Mouse (Mus musculus) lung, postnatal 14 days (tissue): Measurements from ENCODE around the gene Tom1.
A peak's percentile ranks its signal among the peaks of the same experiment; 100 is the strongest.

Experiments used
- DNase-seq: peaks from one replicate; pipeline ENCODE4 v3.0.0; 2021

Tom1 gene

GRCm38 (mm10) chr8:75093399-75094156 lies 60.1 kb downstream of the Tom1 start, which contains the start of gene Hmox1:
Gene Hmox1, plus strand, starts transcription at chr8:75093621.
- DNase-seq, result peak; percentile 95

DNA sequence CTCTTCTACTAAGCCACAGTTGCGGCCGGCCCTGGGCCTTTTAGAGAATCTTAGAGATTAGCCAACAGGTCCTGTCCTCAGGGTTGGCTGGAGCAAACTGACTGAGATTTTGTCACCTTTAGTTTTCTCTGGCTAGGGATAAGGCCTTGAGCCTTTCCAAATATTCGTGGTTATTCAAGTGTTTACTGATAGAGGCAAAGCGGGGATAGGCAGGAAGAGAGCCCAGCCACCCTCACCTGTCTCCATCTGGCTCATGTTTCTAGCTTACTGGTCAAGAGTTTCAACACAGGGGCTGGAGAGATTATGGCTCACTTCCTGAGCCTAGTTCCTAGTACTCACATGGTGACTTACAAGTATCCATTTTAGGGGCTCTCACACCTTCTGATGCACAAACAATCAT lies 69.5 kb downstream of the Tom1 start:
- no peak for DNase-seq

DNA sequence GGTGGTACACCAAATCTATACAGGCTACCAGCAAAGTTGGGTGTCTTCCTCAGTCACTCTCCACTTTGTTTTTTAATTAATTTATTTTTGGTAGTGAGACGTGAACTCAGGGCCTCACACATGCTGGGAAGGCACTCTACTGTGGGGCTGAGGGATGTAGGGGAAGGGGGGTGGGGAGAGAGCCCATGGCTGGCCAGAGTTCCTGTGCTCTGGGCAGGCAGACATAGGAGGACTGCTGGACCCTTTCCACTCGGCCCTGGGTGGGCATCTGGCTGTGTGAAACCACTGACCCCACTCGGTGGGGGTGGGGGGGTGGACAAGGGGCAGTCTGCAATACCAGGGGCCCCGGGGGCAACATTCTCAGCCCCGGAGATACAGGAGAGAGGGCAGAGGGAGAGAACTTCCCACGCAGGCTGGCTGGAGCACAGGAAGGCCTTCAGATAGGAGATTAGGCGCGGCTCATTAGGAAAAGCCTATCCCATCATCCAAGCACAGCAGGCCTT lies 69.9 kb downstream of the Tom1 start:
- DNase-seq, result no peak

GRCm38 (mm10) chr8:75108527-75109235 lies 75.2 kb downstream of the Tom1 start:
- peak; percentile 85 for DNase-seq

- DNase-seq, result peak; percentile 99
Observed at GRCm38 (mm10) chr8:75109236-75109967, 75.9 kb downstream of the Tom1 start, which contains the start of gene Mcm5. Gene Mcm5, plus strand, starts transcription at chr8:75109569.

DNA sequence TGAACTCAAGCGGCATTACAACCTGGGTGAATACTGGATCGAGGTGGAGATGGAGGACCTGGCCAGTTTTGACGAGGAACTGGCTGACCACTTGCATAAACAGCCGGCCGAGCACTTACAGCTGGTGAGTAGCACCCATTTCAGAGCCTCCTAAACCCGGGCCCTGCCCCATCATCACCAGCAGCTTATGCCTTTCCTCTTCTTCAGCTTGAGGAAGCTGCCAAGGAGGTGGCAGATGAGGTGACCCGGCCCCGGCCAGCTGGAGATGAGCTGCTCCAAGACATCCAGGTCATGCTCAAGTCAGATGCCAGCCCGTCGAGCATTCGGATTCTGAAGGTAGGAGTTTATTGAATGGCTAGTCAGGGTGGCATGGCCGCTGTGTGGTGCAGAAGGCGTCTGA lies 76.6 kb downstream of the Tom1 start:
- no peak for DNase-seq

GRCm38 (mm10) chr8:75118505-75118904 lies 85.0 kb downstream of the Tom1 start:
- DNase-seq, result no peak

- DNase-seq, result no peak
Observed at GRCm38 (mm10) chr8:75119287-75119686, 85.8 kb downstream of the Tom1 start.
